Mouse (Mus musculus): ENCODE results near the gene Kdm4b.

The Kdm4b gene

GRCm38 (mm10) chr17:56300186-56300585, 25.7 kb upstream of the Kdm4b start, which contains the start of gene Arrdc5:
Gene Arrdc5 (minus strand): TSS chr17:56300286.
- DNase-seq = no peak

- DNase-seq = no peak
Measured at GRCm38 (mm10) chr17:56302363-56302996, 23.4 kb upstream of the Kdm4b start.

- DNase-seq = peak; percentile 23
Measured at GRCm38 (mm10) chr17:56303160-56303846, 22.6 kb upstream of the Kdm4b start, which contains the start of gene Uhrf1. Gene Uhrf1 (plus strand): TSS chr17:56303321.

GRCm38 (mm10) chr17:56303847-56304586, 21.8 kb upstream of the Kdm4b start:
- DNase-seq = peak; percentile 93

GRCm38 (mm10) chr17:56304718-56305117, 21.1 kb upstream of the Kdm4b start:
- DNase-seq = no peak

GRCm38 (mm10) chr17:56305156-56305555, 20.7 kb upstream of the Kdm4b start:
- DNase-seq = no peak

GRCm38 (mm10) chr17:56305826-56306225, 20.0 kb upstream of the Kdm4b start:
- no peak for DNase-seq

GRCm38 (mm10) chr17:56308088-56308487, 17.8 kb upstream of the Kdm4b start:
- no peak for DNase-seq

GRCm38 (mm10) chr17:56309191-56309945, 16.5 kb upstream of the Kdm4b start:
- DNase-seq = no peak

GRCm38 (mm10) chr17:56324419-56324818, 1.4 kb upstream of the Kdm4b start:
- DNase-seq = no peak

GRCm38 (mm10) chr17:56326153-56327147, 588 bp downstream of the Kdm4b start:
- no peak for DNase-seq

- no peak for DNase-seq
Measured at GRCm38 (mm10) chr17:56329267-56329666, 3.4 kb downstream of the Kdm4b start.

GRCm38 (mm10) chr17:56330345-56330744, 4.5 kb downstream of the Kdm4b start:
- DNase-seq = no peak

- no peak for DNase-seq
Measured at GRCm38 (mm10) chr17:56331256-56331655, 5.4 kb downstream of the Kdm4b start.

GRCm38 (mm10) chr17:56332987-56333386, 7.1 kb downstream of the Kdm4b start:
- no peak for DNase-seq

GRCm38 (mm10) chr17:56337190-56337589, 11.3 kb downstream of the Kdm4b start:
- peak; percentile 32 for DNase-seq

- no peak for DNase-seq
Measured at GRCm38 (mm10) chr17:56337791-56338190, 11.9 kb downstream of the Kdm4b start.

GRCm38 (mm10) chr17:56338909-56339308, 13.0 kb downstream of the Kdm4b start:
- DNase-seq = peak; percentile 34

GRCm38 (mm10) chr17:56340717-56341116, 14.9 kb downstream of the Kdm4b start:
- DNase-seq = no peak

- DNase-seq = no peak
Measured at GRCm38 (mm10) chr17:56343466-56343865, 17.6 kb downstream of the Kdm4b start.

GRCm38 (mm10) chr17:56345364-56345763, 19.5 kb downstream of the Kdm4b start:
- DNase-seq = no peak

GRCm38 (mm10) chr17:56348128-56348527, 22.3 kb downstream of the Kdm4b start:
- DNase-seq = no peak
